Mouse (Mus musculus) inflammation-experienced regulatory T-cells (primary cell): ENCODE results near the gene Olfr672. TPM values are rescaled to one million over a fixed set of nuclear protein-coding genes. Genes with fewer than 3 reads are reported as not detected.

Experiments
- polyA plus RNA-seq, 2 experiments: library from polyadenylated mRNA; unstranded; fragments of 100-300 nt; shearing (Covaris generic); gene quantifications; one replicate each; pipeline ENCODE4 v1.2.1; 2017

Gene Olfr672
- 1 to 10 TPM in 1 of 2 experiments, not detected in 1; 1.3 TPM for polyA plus RNA-seq

GRCm38 (mm10) chr7:105001929-105002328 is at the start of gene Olfr672:
Gene Olfr672, minus strand, starts transcription at chr7:105002029.

GRCm38 (mm10) chr7:105032398-105032797 is 30.6 kb upstream of the Olfr672 start, which contains the start of gene Olfr676:
Gene Olfr676, plus strand, starts transcription at chr7:105032698.

GRCm38 (mm10) chr7:105028360-105028759 is 26.5 kb upstream of the Olfr672 start, which contains the start of gene Olfr675:
Gene Olfr675, minus strand, starts transcription at chr7:105028460.

GRCm38 (mm10) chr7:104979026-104979425 is 22.8 kb downstream of the Olfr672 start, which contains the start of gene Olfr671:
Gene Olfr671, minus strand, starts transcription at chr7:104979126.

GRCm38 (mm10) chr7:104962520-104962919 is 39.3 kb downstream of the Olfr672 start, which contains the start of gene Olfr670:
Gene Olfr670, minus strand, starts transcription at chr7:104962620.

Other genes starting within 250 kb of the Olfr672 start
- not detected for gene Usp17le, start 224.6 kb downstream of the Olfr672 start, polyA plus RNA-seq
- not detected for gene Usp17lb, start 159.4 kb downstream of the Olfr672 start, polyA plus RNA-seq
- gene Usp17la, start 145.0 kb downstream of the Olfr672 start, polyA plus RNA-seq = under 1 TPM; 0.18 to 0.65 TPM
- not detected for gene Olfr665, start 124.0 kb downstream of the Olfr672 start, polyA plus RNA-seq
- gene Olfr666, start 106.1 kb downstream of the Olfr672 start, polyA plus RNA-seq = not detected
- not detected for gene Olfr667, start 80.5 kb downstream of the Olfr672 start, polyA plus RNA-seq
- gene Olfr668, start 74.0 kb downstream of the Olfr672 start, polyA plus RNA-seq = under 1 TPM in 1 of 2 experiments, not detected in 1; 0.38 TPM
- gene Olfr669, start 67.8 kb downstream of the Olfr672 start, polyA plus RNA-seq = under 1 TPM in 1 of 2 experiments, not detected in 1; 0.48 TPM
- gene Olfr670, start 39.4 kb downstream of the Olfr672 start, polyA plus RNA-seq = not detected
- gene Olfr671, start 22.9 kb downstream of the Olfr672 start, polyA plus RNA-seq = under 1 TPM in 1 of 2 experiments, not detected in 1; 0.47 TPM
- gene Olfr675, start 26.4 kb upstream of the Olfr672 start, polyA plus RNA-seq = under 1 TPM in 1 of 2 experiments, not detected in 1; 0.48 TPM
- under 1 TPM in 1 of 2 experiments, not detected in 1; 0.94 TPM for gene Olfr676, start 30.7 kb upstream of the Olfr672 start, polyA plus RNA-seq
- gene Olfr677, start 49.3 kb upstream of the Olfr672 start, polyA plus RNA-seq = 1 to 10 TPM in 1 of 2 experiments, under 1 TPM in 1; 0.06 to 1.7 TPM
- gene Olfr678, start 62.4 kb upstream of the Olfr672 start, polyA plus RNA-seq = not detected
- gene Olfr679, start 79.2 kb upstream of the Olfr672 start, polyA plus RNA-seq = not detected
- not detected for gene Olfr680-ps1, start 90.8 kb upstream of the Olfr672 start, polyA plus RNA-seq
- gene Olfr681, start 114.8 kb upstream of the Olfr672 start, polyA plus RNA-seq = under 1 TPM in 1 of 2 experiments, not detected in 1; 0.09 TPM
- gene Olfr683, start 145.0 kb upstream of the Olfr672 start, polyA plus RNA-seq = not detected
- gene Olfr684, start 161.6 kb upstream of the Olfr672 start, polyA plus RNA-seq = not detected
- under 1 TPM in 1 of 2 experiments, not detected in 1; 0.05 TPM for gene Olfr685, start 184.0 kb upstream of the Olfr672 start, polyA plus RNA-seq
- gene Olfr686, start 205.5 kb upstream of the Olfr672 start, polyA plus RNA-seq = not detected